Mouse (Mus musculus): ENCODE results near the gene Fam149b.

GRCm38 (mm10) chr14:20429833-20430232 lies 81.9 kb downstream of the Fam149b start:
- no peak for TF ChIP-seq MYOG (IDR thresholded peaks at IDR 0.05; ENCODE audit: control insufficient read depth, extremely low read depth, insufficient read length)
- TF ChIP-seq CTCF (IDR thresholded peaks at IDR 0.05; ENCODE audit: control insufficient read depth, insufficient read depth, insufficient read length), result no peak
- no peak for TF ChIP-seq MAX (IDR thresholded peaks at IDR 0.05)
- no peak for TF ChIP-seq CEBPB (IDR thresholded peaks at IDR 0.05; ENCODE audit: low read depth)
